Comparison of ENCODE assay signal across 14 mouse cellular contexts in the genomic region with DNA sequence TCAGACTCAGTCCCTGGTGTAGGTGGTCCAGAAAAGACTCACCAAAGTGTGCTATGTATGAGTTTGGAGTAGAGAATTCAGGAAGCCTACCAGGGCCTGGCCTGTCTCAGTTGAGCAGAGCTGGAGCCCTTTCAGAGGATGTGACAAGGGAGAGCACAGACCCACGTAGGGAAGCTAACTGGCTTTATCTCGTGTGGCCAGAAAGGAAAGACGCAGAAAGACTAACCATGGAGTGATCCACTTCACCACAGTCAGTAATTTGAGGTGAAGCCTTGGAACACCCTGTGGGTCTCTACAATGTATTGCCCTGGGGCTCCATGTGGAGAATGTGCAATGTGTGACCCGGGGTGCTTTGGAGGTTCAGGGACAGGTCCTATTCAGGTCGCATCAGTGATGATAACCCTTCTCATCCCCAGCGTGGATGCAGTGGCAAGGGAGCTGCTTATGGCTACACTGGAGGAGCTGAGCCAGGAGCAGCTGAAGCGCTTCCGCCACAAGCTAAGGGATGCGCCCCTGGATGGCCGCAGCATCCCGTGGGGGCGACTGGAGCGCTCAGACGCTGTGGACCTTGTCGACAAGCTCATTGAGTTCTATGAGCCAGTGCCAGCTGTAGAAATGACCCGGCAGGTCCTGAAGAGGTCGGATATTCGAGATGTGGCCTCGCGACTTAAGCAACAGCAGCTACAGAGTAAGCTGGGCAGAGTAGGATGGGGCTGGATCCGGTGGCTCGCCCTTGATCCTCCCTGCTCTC. TPM values are rescaled to one million over a fixed set of nuclear protein-coding genes. Genes with fewer than 3 reads are reported as not detected.
A peak's percentile ranks its signal among the peaks of the same experiment; 100 is the strongest.
DNase-seq lines count a peak whose midpoint lies in the region; ATAC-seq and TF ChIP-seq lines count a peak whose summit lies in the region.
"Had no signal": no experiment of that assay in that cellular context is flagged by ENCODE, and none has a peak within 500 bp of the region (broad histone marks: within the 10 kb centered on the region; RNA-seq: fewer than 3 reads in every experiment).

No protein-coding gene starts in this region.

- peaks cover 10% of the 10 kb centered on the region for H3K4me1 ChIP-seq in kidney, embryonic 14.5 days (ENCODE audit: control insufficient read depth, insufficient read depth, low read length)
- peaks cover 14% of the 10 kb centered on the region for H3K4me1 ChIP-seq in embryonic facial prominence, embryonic 15.5 days
- H3K4me1 ChIP-seq in kidney, embryonic 15.5 days: peaks cover 26% of the 10 kb centered on the region
- H3K4me1 ChIP-seq in midbrain, postnatal 0 days (ENCODE audit: insufficient read depth, low read length): peaks cover 9% of the 10 kb centered on the region; the same call in 1 of the 2 replicates

- WGBS in kidney, embryonic 14.5 days: 22% methylated on average over 22 of the region's 22 CpGs
- 27% methylated on average over 22 of the region's 22 CpGs for WGBS in embryonic facial prominence, embryonic 15.5 days
- WGBS in kidney, embryonic 15.5 days: 22% methylated on average over 22 of the region's 22 CpGs
- 27% methylated on average over 22 of the region's 22 CpGs for WGBS in midbrain, postnatal 0 days

- H3K9me3 ChIP-seq in kidney, embryonic 14.5 days (ENCODE audit: control insufficient read depth, low read length): no peaks in the 10 kb centered on the region
- no peaks in the 10 kb centered on the region for H3K9me3 ChIP-seq in embryonic facial prominence, embryonic 15.5 days (replicated peaks)
- H3K9me3 ChIP-seq in kidney, embryonic 15.5 days (replicated peaks): no peaks in the 10 kb centered on the region
- H3K9me3 ChIP-seq in midbrain, postnatal 0 days (ENCODE audit: low read length): no peaks in the 10 kb centered on the region
- H3K9me3 ChIP-seq: heart, embryonic 15.5 days had no signal

- H3K4me3 ChIP-seq in kidney, embryonic 14.5 days (ENCODE audit: low read length): peak overlapping the region; percentile 35
- no peak overlapping the region for H3K4me3 ChIP-seq in embryonic facial prominence, embryonic 15.5 days (replicated peaks)
- peak overlapping the region; percentile 41; the same call in 1 of the 2 replicates for H3K4me3 ChIP-seq in kidney, embryonic 15.5 days (replicated peaks)
- H3K4me3 ChIP-seq in midbrain, postnatal 0 days (ENCODE audit: low read depth, low read length): peak overlapping the region; percentile 40; the same call in 1 of the 2 replicates

- H3K36me3 ChIP-seq in kidney, embryonic 14.5 days (ENCODE audit: control insufficient read depth, insufficient read depth, low read length): no peaks in the 10 kb centered on the region
- H3K36me3 ChIP-seq in embryonic facial prominence, embryonic 15.5 days: no peaks in the 10 kb centered on the region
- no peaks in the 10 kb centered on the region for H3K36me3 ChIP-seq in kidney, embryonic 15.5 days
- H3K36me3 ChIP-seq in midbrain, postnatal 0 days (ENCODE audit: insufficient read depth, low read length): no peaks in the 10 kb centered on the region
- H3K36me3 ChIP-seq: heart, embryonic 15.5 days had no signal

- TF ChIP-seq CTCF in midbrain, postnatal 0 days (IDR thresholded peaks at IDR 0.05): no peak

- no peak overlapping the region for H3K27ac ChIP-seq in kidney, embryonic 14.5 days (ENCODE audit: low read depth, low read length)
- H3K27ac ChIP-seq in embryonic facial prominence, embryonic 15.5 days (replicated peaks): no peak overlapping the region
- H3K27ac ChIP-seq in kidney, embryonic 15.5 days: no peak overlapping the region
- H3K27ac ChIP-seq in midbrain, postnatal 0 days (ENCODE audit: low read depth, low read length): no peak overlapping the region
- H3K27ac ChIP-seq: heart, embryonic 15.5 days had no signal

- peaks cover 51% of the 10 kb centered on the region for H3K27me3 ChIP-seq in kidney, embryonic 14.5 days (ENCODE audit: control insufficient read depth, insufficient read depth, low read length)
- peaks cover 78% of the 10 kb centered on the region for H3K27me3 ChIP-seq in embryonic facial prominence, embryonic 15.5 days
- H3K27me3 ChIP-seq in kidney, embryonic 15.5 days: peaks cover 84% of the 10 kb centered on the region
- H3K27me3 ChIP-seq in midbrain, postnatal 0 days (ENCODE audit: insufficient read depth, low read length): peaks cover 60% of the 10 kb centered on the region

- no peak for DNase-seq in kidney, adult 8-10 months
- no peak for DNase-seq in midbrain, postnatal 0 days (ENCODE audit: low spot score)
- DNase-seq in ovary, postnatal 14 days (ENCODE audit: low spot score): no peak
- no peak for DNase-seq in cerebellum, postnatal 25 days
- no peak for DNase-seq in urinary bladder, postnatal 10 days (ENCODE audit: low spot score)
- DNase-seq: lung, adult 18-20 months; right cerebral cortex, adult 18-20 months had no signal

- 0 out of 2 replicates have a peak, but pooled peaks have one; percentile 30 for ATAC-seq in kidney, embryonic 14.5 days (ENCODE audit: low FRiP score, low TSS enrichment)
- ATAC-seq in embryonic facial prominence, embryonic 15.5 days (ENCODE audit: insufficient number of reproducible peaks, low FRiP score, low TSS enrichment, low read depth): no peak
- ATAC-seq in kidney, embryonic 15.5 days (replicated peaks; ENCODE audit: low FRiP score): no peak
- no peak for ATAC-seq in midbrain, postnatal 0 days (ENCODE audit: low FRiP score)

- no peak overlapping the region for H3K9ac ChIP-seq in kidney, embryonic 14.5 days (ENCODE audit: low read depth, low read length)
- H3K9ac ChIP-seq in embryonic facial prominence, embryonic 15.5 days: no peak overlapping the region
- H3K9ac ChIP-seq in kidney, embryonic 15.5 days: no peak overlapping the region
- H3K9ac ChIP-seq in midbrain, postnatal 0 days (replicated peaks; ENCODE audit: low read length, poor library complexity, severe bottlenecking): no peak overlapping the region
- H3K9ac ChIP-seq: heart, embryonic 15.5 days had no signal

- H3K4me2 ChIP-seq in kidney, embryonic 14.5 days (replicated peaks; ENCODE audit: low read depth, low read length): no peak overlapping the region; the same call in 1 of the 2 replicates
- H3K4me2 ChIP-seq in embryonic facial prominence, embryonic 15.5 days (replicated peaks): 0 out of 2 replicates have a peak overlapping the region, but pooled peaks have one; percentile 71
- H3K4me2 ChIP-seq in kidney, embryonic 15.5 days: peak overlapping the region; percentile 74
- H3K4me2 ChIP-seq in midbrain, postnatal 0 days (ENCODE audit: low read depth, low read length, poor library complexity, severe bottlenecking): peak overlapping the region; percentile 80; the same call in 1 of the 2 replicates

RNA-seq across cellular contexts. Expression of a gene that starts 0.7 kb away (rescaled TPM):
- polyA plus RNA-seq in kidney, embryonic 14.5 days (2014; fragmentation: Nextera tagmentation; extraction: Ambion mirVana): 0.17 and 0.61 TPM in 2 replicates
- polyA plus RNA-seq in embryonic facial prominence, embryonic 15.5 days (2015; fragmentation: Nextera tagmentation; extraction: Ambion mirVana): 0.07 and 0.25 TPM in 2 replicates
- polyA plus RNA-seq in kidney, embryonic 15.5 days (2015; fragmentation: Nextera tagmentation; extraction: Ambion mirVana): 1.1 and 1.2 TPM in 2 replicates
- 0.24 and 0.82 TPM in 2 replicates for total RNA-seq in midbrain, postnatal 0 days (2014; rRNA removed)
- polyA plus RNA-seq in midbrain, postnatal 0 days (2015; fragmentation: Nextera tagmentation; extraction: Ambion mirVana): 0.90 and 0.99 TPM in 2 replicates

RNA-seq across cellular contexts. Expression of a gene that starts 19.8 kb away (rescaled TPM):
- polyA plus RNA-seq in kidney, embryonic 14.5 days (2014; fragmentation: Nextera tagmentation; extraction: Ambion mirVana): 15.9 and 20.5 TPM in 2 replicates
- polyA plus RNA-seq in embryonic facial prominence, embryonic 15.5 days (2015; fragmentation: Nextera tagmentation; extraction: Ambion mirVana): 26.3 and 29.0 TPM in 2 replicates
- 19.5 and 23.5 TPM in 2 replicates for polyA plus RNA-seq in kidney, embryonic 15.5 days (2015; fragmentation: Nextera tagmentation; extraction: Ambion mirVana)
- total RNA-seq in midbrain, postnatal 0 days (2014; rRNA removed): 7.8 and 10.5 TPM in 2 replicates
- 4.3 and 4.4 TPM in 2 replicates for polyA plus RNA-seq in midbrain, postnatal 0 days (2015; fragmentation: Nextera tagmentation; extraction: Ambion mirVana)

RNA-seq across cellular contexts. Expression of a gene that starts 21.2 kb away (rescaled TPM):
- polyA plus RNA-seq in kidney, embryonic 14.5 days (2014; fragmentation: Nextera tagmentation; extraction: Ambion mirVana): not detected in 2 replicates
- 23.3 and 34.9 TPM in 2 replicates for polyA plus RNA-seq in embryonic facial prominence, embryonic 15.5 days (2015; fragmentation: Nextera tagmentation; extraction: Ambion mirVana)
- 3.9 and 4.8 TPM in 2 replicates for polyA plus RNA-seq in kidney, embryonic 15.5 days (2015; fragmentation: Nextera tagmentation; extraction: Ambion mirVana)
- total RNA-seq in midbrain, postnatal 0 days (2014; rRNA removed): not detected in 2 replicates
- not detected in 2 replicates for polyA plus RNA-seq in midbrain, postnatal 0 days (2015; fragmentation: Nextera tagmentation; extraction: Ambion mirVana)
- polyA plus RNA-seq: brain, embryonic 14.5 days; testis, adult 2 months had no signal

RNA-seq across cellular contexts. Expression of a gene that starts 28.7 kb away (rescaled TPM):
- polyA plus RNA-seq in kidney, embryonic 14.5 days (2014; fragmentation: Nextera tagmentation; extraction: Ambion mirVana): 2.2 and 2.6 TPM in 2 replicates
- 110 and 112 TPM in 2 replicates for polyA plus RNA-seq in embryonic facial prominence, embryonic 15.5 days (2015; fragmentation: Nextera tagmentation; extraction: Ambion mirVana)
- polyA plus RNA-seq in kidney, embryonic 15.5 days (2015; fragmentation: Nextera tagmentation; extraction: Ambion mirVana): 4.3 and 21.7 TPM in 2 replicates
- 0.99 TPM in 1 of 2 replicates, not detected in the other for total RNA-seq in midbrain, postnatal 0 days (2014; rRNA removed)
- 0.63 TPM in 1 of 2 replicates, not detected in the other for polyA plus RNA-seq in midbrain, postnatal 0 days (2015; fragmentation: Nextera tagmentation; extraction: Ambion mirVana)
- total RNA-seq: layer of hippocampus, postnatal 25 days had no signal

RNA-seq across cellular contexts. Expression of a gene that starts 34.3 kb away (rescaled TPM):
- polyA plus RNA-seq in kidney, embryonic 14.5 days (2014; fragmentation: Nextera tagmentation; extraction: Ambion mirVana): not detected in 2 replicates
- 0.96 TPM in 1 of 2 replicates, not detected in the other for polyA plus RNA-seq in embryonic facial prominence, embryonic 15.5 days (2015; fragmentation: Nextera tagmentation; extraction: Ambion mirVana)
- 0.39 TPM in 1 of 2 replicates, not detected in the other for polyA plus RNA-seq in kidney, embryonic 15.5 days (2015; fragmentation: Nextera tagmentation; extraction: Ambion mirVana)
- total RNA-seq in midbrain, postnatal 0 days (2014; rRNA removed): not detected in 2 replicates
- polyA plus RNA-seq in midbrain, postnatal 0 days (2015; fragmentation: Nextera tagmentation; extraction: Ambion mirVana): 0.81 TPM in 1 of 2 replicates, not detected in the other
- total RNA-seq: layer of hippocampus, postnatal 25 days had no signal
- polyA plus RNA-seq: brain, embryonic 14.5 days; heart, embryonic 15.5 days; testis, adult 2 months had no signal
